Mouse (Mus musculus) liver, embryonic 14.5 days (tissue): ENCODE data around the gene Arhgap42.

ENCODE experiments used
- CTCF ChIP-seq: IDR thresholded peaks from 2 replicates; pipeline ENCODE4 v1.5.1; 2016; ENCODE audit warnings: antibody characterized with exemption, low read depth, control low read depth
- EP300 ChIP-seq: IDR thresholded peaks from 2 replicates; pipeline ENCODE4 v1.6.1; 2016; ENCODE audit warnings: antibody characterized with exemption, low read depth

- TF ChIP-seq CTCF = no peak
- no peak for TF ChIP-seq EP300
Measured at GRCm38 (mm10) chr9:9196046-9196445, 42.9 kb downstream of the Arhgap42 start.
